Mouse (Mus musculus) adrenal gland, adult 18-20 months (tissue): ENCODE measurements at regions not wholly inside any gene's neighbourhood (a gene's known extent, or its start where the extent isn't known, plus 50 kb on each side); places are given as distances from the start of the nearest gene placed in this dataset.
"Not testable (repeated sequence)": the region's sequence is repeated elsewhere in the genome, so short reads cannot be mapped to it uniquely, and the experiment has no call there.

Experiments used
- DNase-seq, 2 experiments: peaks; one replicate each; pipeline ENCODE4 v3.0.0; 2021 to 2022; ENCODE audit warnings: low spot score in 2 of 2

DNA sequence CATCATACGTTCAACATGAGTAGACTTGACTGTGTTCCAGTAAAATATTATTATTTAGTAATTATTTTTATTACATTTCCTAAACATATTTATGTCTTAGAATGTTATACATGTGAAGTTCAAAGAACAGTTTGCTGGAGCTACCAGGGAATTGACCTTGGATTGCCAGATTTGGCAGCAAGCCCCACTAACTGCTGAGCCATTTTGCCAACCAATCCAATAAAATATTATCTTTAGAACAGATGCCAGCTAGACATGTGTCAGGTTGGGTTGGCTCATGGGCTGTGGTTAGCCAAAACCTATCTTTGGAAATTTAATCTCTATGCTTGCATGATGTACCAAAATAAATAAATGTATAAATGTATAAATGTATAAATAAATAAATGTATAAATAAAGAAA, 265.3 kb upstream of the Pbx1 start:
- no peak for DNase-seq

DNA sequence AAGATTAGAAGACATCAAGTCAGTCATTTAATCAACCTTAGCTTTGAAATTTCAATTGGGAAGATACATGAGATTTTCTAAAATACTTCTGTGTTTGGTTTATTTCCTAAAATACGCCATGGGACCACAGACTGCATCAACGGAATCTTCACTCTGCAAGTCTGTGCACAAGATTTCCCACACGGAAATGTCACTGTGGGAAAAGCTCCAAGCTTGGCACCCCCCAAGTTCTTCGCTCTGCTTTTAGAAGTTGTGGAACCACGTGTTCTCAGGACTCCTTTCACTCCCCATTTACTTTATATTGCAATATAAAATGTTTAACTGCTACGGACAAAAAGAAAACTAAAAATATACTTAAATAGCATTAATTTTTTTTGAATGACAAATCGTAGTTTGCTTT, 254.8 kb upstream of the Pbx1 start:
- no peak for DNase-seq

DNA sequence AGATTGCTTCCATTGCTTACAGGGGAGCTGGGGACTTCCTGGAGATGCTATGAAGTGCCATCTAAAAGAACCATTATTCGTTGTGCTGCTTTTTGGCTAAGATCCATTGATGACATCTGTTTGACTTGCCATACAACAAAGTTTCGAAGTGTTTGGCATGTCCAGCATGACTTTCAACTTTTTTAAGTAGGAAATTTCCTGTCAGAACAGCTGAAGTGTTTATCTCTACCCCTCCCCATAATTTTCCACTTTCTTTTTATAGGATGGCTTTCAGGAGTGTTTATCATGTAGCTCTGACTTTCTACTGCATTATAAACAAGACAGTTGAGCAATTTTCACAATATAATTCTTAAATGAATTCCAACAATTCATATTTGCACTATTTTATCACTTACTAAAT, 253.1 kb upstream of the Pbx1 start:
- no peak for DNase-seq

DNA sequence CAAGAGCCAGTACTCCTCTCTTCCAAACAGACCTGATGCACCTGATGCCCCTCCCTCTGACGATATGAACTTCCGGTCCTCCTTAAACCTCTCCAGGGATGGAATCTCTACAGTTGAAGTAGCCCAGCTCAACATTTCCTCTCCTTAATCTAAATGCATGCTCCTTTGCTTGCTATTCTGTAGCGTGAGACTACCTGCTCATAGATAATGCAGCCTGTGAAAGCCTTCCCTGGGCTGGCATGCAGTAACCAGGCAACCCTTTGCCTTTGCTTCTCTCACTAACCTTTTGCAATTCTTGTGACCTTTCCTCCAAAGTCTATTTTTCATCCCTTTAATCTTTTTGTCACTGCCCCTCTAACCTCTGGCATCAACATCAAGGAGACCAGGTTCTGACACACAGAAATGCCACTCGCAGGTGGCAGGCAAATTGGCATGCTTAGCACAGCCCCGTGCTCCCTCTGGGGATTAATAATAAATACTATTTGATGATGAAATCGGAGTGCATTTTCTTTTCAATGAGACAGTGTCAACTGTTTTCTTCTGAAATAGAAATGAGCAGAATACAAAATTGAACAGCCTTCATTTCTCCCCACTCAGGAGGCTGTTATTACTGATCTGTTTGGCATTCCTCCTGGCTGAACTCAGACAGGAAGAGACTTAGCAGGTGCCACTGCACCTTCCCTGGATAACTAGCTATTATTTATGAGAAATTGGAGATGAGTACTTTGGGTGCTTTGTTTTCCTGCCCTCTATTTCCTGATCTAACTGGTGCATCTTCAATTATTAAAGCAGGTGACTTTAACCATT, 249.8 kb upstream of the Pbx1 start:
- no peak for DNase-seq

DNA sequence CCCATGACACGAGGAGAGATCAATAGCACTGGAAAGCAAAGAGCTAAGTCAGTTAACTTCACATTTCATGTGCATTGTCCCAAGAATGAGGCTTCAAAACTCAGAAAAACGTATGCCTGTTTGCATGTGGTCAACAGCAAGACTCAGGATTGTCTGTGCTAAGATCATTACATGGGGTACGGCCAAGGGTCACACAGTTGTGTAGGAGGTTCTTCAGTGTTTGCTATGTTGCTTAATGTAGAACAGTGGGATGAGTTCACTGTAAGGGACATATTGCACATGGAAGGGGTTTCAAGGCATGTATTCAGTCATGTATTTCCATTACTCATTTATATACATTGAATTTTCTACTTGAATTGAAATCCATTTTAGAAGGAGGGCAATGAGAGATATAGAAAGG, 248.6 kb upstream of the Pbx1 start:
- DNase-seq: no peak

DNA sequence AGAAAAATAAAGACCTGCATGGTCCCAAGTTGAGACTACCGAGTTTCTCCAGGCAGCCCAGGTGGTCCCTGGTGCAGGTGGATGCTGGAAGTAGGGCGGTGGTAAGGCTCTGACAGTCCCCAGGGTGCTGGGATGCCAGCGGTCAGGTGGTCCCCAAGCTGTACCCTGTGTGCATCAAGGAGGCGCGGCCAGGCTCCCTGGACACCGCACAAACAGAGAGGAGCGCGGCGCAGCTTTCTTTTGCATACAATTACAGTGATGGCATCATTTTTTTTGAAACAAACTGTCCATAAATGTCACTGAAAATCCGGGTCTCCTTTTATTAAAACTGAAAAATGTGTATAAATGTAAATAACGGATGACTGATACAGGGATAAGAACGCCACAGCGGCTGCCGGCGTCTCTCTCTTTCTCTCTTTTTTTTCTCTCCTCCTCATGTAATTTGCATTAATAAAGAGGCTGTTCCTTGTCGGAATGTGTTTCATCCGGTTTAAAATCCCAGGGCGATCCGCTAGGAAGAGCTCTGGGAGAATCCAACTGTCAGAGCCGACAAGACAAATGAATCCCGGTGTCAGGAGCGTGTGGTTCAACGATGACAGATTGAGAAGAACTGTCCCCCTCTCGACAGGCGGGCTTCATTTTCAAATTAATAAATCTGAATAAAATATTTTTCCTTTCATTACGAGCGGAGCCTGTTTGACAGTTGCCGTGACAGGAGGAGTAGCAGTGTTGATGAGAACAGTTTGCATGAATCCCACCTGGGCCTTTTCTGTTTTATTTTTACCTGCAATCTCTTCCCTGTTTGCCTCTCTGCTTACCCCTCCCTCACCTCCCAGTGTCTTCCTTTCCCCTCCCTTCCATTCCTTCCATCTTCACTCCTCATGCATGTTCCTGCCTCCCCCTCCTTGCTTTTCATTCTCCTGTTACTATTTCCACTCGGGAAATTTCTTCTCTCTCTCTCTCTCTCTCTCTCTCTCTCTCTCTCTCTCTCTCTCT, 244.6 kb upstream of the Pbx1 start:
- DNase-seq: no peak

DNA sequence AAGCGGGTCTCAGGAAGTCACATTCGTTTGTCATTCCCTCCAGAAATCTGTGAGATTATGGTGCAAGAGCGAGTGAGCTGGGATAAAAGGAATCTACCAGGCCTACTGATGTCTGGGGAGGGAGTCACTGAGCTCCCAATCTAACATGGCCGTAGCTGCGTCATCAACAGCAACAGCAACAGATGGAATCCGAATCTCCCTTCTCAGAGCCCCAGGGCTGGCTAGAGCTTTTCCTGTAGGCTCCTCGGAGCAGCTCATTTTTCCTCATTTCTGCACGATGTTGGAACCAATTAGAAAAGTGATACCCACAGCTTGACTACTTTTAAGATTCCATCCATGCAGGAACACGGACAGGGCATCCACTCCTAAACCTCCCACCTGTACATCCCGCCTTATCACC, 243.7 kb upstream of the Pbx1 start:
- no peak for DNase-seq

DNA sequence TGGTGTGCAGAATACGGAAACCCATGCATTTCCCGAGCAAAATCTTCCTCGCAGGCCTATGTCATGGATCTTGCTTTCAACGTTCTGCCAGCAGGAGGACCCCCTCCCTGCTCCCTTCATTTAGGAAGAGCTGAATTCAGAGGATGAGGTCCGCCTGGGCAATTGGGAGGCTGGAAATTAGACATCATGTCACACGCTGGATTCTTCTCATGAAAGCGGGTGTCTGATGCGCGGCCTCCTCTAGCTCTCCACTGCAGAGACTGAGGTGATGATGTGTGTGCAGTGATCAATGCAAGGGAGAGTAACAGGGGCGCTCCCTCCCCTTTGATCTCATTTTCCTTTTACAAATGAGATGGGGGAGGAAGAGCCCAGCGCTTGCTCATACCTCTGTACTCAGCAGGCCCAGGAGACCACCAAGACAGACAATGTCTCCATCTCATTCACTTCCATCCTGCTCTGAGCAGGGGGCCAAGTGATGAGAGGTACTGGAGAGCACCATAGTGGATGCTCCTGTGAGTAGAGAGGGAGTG, 230.8 kb upstream of the Pbx1 start:
- DNase-seq: no peak

DNA sequence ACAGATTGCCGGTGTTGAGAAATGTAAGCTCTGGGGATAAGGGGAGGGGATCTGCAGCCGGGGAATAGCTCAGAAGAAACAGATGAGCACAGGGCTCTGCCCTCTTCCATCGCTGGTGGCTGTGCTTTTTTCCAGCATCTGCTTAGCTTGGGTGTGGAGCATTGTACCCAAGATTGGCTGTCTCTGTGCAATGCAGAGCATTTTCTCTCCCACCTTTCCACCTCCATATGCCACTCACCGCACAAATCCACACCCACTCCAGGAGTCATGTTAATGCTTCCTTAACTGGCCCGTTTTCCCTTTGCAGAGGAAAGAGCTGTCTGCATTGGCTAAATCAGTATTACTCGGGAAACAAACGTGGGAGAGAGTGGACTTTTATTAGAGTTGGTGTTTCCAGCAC, 228.9 kb upstream of the Pbx1 start:
- no peak for DNase-seq

DNA sequence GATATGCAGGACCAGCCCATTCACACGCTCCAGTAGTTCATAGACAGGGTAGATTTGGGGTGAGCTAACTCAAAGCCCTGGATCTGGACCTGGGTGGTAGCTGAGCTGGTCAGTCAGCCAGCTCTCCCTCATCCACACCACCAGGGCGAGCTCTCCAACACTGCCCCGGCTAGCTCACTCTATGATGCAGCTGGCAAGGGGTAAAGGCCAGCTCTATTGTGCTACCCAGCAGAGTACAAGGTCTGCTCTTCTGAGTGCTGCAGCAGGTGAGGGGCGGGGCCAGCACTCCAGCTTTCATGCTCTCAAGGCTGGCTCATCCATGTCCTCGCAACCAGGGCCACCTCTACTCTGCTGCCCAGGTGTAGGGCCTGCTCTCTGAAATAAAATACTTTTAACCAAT, 227.5 kb upstream of the Pbx1 start:
- DNase-seq: no peak

DNA sequence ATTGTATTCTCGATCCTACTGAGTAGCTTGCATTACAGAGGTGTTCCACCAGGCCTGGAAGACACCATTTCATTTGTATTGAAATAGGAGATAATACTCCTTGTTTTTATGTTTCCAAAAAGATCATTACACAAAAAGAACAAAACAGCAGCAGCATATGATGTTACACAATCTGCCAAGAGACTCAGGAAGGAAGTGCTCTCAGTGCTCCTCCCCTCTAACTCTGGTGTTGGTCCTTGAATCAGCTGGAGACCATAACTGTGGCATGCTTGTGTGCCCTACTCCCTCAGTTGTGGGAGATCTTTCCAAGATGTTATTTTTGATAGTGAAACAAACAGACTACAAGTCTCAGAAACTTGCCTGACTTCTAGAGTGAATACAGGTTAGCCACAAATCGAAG, 200.8 kb upstream of the Pbx1 start:
- DNase-seq: no peak

DNA sequence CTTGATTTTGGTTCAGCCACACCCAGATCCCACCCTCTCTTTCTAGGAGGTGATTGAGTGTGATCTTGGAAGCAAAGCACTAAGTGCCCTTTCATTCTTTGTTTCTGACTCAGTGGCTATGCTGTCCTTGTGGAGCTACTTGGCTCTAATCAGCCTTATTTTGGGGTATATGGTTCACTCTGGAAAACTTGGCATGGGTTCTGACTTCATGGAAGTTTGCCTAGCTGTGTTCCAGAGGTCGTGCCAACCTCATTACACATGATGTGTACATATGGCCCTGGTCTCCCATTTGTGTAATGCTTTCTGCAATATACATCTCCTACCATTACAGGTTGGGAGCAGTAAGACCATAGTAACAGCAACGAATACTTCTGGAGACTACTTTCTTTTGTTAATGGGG, 199.9 kb upstream of the Pbx1 start:
- no peak for DNase-seq

DNA sequence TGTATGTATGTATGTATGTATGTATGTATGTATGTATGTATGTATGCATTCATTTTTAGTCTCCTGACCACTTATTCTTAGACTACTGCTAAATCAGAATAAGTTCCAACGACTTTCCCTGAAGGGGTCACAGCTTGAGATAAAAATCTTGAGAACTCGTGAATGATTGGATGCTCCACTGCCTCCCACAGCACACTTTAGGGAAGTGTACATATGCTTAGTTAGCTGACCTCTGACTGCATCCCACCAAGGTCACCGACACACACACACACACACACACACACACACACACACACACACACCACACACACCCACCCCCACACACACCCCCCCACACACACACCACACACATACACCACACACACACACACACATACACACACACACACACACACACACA, 169.9 kb upstream of the Pbx1 start:
- not testable (repeated sequence) for DNase-seq

DNA sequence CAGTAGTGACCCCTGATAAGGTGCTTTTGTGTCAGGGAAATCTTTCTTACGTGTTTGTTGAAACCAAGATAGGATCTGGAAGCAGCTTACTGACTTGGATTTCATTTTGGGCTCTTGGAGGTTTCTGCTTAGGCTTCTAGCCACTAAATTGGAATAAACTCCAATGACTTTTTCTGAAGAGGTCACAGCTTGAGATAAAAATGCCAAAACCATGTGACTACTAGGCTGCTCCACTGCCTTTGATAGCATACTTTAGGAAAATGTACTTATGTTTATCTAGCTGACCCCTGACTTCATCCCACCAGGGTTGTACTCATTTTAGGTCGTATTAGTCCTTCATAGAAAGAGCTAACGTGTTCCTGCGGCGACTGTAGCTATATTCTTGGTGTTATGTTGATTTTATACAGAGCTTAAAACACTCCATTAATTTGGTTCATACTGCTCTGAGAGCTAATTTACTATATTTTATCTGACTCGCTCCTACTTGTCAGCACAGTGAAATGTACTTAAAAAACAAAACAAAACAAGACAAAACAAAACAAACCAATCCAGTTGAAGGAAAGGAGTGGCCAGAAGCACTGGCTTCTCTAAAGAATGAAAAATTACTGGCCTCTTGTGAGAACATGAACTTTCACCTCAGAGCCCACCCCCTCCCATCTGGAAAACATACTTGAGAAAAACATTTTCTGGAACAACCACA, 168.5 kb upstream of the Pbx1 start:
- DNase-seq: no peak

DNA sequence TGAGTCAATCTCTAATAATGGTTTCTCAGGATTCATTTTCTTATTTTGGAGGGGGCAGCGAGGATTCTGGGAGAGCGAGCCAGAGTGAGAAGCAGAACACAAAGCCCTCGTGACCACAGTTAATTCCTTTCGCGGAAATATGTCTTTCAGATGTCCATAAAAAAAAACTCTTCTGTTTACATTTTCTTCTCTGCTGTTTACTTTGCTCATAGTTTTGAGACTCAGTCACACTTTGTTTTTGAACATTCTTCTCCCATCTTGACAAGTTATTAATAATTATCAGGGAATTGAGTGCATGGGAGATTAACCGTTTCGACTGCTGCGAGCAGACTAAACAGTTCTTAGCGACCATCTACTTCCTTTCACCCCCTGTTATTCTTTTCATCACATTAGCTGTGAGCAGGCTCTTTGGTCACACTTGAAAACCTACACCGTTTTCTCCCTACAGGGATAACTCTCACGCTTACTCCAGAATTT, 166.2 kb upstream of the Pbx1 start:
- no peak for DNase-seq

DNA sequence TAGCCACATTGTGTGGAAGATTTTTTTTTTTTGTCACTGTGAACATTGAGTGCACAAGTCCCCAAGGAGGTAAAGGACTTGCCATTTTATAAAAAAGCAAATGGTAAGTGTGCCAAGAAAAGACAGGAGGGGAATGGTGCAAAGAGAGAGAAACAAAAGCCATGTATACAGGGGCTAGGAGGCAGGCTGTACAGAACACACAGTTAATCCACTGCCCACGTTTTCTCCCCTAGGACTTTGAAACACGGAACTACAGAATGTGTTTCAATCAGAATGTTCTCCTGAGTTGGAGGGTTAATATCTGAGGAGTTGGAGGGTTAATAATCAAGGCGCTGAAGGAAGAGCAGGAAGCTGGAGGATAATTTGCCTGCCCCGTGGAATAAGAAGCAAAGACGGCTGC, 165.4 kb upstream of the Pbx1 start:
- no peak for DNase-seq

DNA sequence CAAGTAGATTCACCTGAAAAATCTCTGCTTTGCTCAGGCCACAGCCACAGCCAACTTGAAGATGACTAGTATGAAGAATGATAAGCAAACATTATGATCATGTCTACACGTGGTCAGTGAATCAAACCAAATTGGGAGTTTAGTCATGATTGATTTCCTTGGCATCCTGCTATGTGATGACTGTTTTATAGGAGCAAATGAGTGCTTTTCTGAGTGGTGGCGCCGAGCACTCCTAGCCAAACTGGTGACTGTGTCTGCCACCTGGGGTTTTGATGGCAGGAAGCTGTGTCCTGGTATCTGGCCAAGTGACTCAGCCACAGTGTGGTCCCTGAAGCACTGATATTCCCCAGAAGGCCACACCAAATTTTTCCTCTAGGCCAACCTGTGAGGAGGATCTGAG, 152.1 kb upstream of the Pbx1 start:
- DNase-seq: peak in 1 of 2 experiments; percentile 26

DNA sequence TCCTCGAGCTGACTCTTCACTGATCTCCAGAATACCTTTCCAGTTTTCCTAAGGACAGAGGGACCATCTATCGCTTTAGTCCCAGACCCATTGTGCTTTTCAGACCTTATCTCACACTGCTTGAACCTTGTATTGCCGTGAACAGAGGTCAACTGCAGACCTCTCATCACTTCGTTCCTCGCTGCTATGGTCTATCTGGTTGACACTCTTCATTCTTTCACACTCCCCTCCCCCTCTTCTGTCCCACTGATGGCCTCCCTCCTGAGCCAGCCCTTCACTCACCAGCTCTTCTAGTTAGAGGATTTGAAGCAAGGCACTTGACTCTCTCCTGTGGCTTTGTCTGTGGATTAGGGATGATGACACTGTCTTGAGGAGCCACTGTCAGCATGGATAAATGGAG, 150.4 kb upstream of the Pbx1 start:
- DNase-seq: no peak

DNA sequence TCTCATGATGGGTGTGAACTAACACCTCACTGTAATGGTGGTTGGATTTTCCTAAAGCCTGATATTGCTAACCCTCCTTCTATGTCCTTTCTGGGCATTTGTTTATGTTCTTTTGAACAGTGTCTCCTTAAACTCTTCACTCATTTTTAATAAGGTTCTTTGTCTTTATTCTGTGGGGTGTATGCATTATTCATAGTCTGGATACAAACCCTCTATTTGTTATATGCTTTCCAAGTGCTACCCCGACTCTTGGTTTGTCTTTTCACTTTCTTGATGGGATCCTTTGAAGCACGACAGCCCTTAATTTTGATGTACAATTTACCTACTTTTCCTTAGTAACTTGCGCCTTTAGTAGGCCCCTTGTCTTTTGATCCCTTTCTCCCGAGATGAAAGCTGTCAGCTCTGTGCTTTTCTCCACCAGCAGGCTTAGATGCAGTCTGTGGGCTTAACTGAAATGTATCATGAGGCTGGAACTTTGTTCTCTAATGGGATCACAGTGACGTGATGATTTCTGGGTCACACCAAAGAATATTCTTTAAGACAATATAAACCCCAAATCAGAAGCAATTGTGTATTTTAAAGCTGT, 138.0 kb upstream of the Pbx1 start:
- no peak for DNase-seq

DNA sequence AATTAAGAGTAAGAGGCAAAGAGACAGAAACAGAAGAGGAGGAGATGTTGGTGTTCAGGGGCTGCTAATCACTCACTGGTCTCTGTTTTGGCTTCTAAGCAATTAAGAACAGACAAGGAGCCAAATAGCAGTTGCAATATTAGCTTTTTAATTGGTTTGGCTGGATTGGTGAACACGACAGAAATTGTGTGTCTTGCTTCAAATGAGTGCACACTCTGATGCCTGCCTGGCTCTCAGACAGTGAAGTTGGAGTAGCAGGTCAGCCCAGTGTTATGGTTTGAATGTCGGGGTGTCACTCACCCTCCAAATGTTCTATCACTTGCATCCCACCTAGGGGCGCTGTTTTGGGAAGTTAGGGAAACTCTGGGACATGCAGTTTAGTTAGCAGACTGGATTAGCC, 120.3 kb upstream of the Pbx1 start:
- DNase-seq: no peak
